Mouse (Mus musculus) retina, embryonic 14.5 days (tissue): ENCODE results near the gene Clip4.

Experiments used
- DNase-seq: peaks from one replicate; pipeline ENCODE4 v3.0.0-alpha.2; 2015; ENCODE audit warnings: low spot score

The Clip4 gene

DNA sequence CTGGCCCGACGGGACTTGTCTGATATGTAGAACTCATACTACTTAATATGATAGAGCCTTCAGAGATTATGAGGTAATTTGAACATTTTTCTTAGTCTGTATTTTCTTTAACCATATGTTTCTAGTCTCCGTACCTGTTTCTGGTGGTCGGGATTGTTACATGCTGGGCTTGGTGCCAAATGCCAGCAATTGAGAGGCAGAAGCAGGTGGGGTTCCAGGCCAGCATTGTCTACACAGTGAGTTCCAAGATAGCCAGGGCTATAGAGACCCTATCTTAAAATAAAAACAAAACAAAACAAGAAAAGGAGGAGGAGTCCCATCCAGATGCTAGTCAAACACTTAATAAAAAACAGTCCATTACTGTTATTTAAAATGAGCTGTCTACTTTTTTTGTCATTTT lies 23.3 kb downstream of the Clip4 start:
- DNase-seq, result no peak

DNA sequence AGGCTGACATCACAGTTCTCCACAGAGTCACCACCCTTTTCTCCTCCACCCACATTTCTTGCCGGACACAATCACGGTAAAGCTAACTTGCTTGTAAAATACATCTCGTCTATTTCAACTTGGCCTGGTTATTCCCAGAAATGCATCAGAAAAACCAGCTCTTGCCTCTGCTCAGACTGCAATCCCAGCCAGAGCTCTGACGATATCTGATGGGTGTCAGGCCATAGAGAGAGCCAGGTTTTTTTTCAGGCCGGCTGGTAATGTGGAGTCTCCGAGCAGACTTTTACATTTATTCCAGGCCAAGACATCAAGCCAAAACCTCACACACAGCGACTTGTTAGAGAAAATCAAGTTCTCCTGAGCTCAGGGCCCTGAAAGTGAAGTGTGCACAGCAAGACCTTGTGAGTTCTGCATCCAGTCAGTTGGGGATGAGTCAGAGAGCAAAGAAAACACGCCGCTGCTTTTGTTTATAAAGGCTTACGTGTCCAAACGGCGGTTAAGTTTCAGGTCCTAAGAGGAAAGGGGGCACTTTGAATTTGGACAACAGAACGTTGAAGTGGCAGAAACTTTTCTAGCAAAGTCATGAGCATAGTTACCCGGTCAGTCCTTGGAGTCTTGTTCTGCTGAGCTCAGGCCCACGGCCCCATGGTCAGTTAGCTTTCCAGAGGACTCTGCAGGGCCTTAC lies 27.4 kb downstream of the Clip4 start:
- no peak for DNase-seq

DNA sequence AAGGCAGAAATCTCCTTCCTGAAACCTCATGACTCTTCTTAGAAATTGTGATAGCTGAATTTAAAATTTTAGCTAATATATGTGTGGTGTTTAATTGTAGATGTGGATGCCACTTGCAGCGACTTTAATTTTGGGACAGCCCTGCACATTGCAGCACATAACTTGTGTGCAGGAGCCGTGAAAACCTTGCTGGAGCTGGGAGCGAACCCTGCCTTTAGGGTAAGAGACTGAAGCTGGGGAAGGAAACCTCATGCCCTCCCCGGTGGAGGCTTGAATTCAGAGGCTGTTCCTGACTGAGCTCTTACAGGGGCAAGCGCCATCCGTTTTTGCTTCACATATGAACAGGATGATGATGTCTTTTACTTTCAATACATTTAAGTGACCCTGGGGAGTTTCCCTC lies 35.2 kb downstream of the Clip4 start:
- DNase-seq, result no peak

DNA sequence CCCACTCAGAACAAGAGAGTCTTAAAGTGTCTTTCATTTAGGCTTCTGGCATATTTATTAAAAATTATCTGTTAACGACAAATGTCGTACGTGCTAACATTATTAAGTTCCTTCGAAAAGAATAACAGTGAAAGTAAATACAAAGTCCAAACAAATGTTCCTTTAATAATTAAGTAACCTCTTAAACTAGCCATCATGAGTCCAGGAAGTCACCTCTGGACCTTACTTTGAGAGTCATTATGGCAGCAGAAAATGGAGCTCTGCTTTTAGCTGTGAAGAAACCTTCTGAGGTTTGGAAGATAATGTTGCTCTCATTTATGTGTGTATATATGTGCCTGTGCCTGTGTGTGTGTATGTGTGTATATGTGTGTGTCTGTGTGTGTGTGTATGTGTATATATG lies 35.6 kb downstream of the Clip4 start:
- no peak for DNase-seq

DNA sequence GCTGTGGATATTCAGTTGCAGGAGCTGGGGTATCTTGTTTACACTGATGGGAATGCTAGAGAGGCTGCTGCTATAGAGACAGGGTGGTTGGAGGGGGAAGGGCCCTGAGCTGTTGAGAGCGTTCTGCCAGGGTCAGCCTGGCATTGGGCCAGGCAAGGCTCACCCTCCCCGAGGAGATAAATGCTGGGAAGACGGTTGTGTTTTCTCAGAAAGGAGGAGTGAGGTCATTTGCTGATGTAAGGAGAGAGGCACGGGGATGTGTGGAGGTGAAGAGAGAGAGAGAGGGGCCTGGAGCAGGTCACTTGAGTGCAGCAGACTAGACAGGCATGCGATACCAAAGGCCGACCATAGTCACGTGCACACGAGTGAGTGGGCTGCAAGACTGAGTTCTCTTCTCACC lies 42.8 kb downstream of the Clip4 start:
- no peak for DNase-seq

DNA sequence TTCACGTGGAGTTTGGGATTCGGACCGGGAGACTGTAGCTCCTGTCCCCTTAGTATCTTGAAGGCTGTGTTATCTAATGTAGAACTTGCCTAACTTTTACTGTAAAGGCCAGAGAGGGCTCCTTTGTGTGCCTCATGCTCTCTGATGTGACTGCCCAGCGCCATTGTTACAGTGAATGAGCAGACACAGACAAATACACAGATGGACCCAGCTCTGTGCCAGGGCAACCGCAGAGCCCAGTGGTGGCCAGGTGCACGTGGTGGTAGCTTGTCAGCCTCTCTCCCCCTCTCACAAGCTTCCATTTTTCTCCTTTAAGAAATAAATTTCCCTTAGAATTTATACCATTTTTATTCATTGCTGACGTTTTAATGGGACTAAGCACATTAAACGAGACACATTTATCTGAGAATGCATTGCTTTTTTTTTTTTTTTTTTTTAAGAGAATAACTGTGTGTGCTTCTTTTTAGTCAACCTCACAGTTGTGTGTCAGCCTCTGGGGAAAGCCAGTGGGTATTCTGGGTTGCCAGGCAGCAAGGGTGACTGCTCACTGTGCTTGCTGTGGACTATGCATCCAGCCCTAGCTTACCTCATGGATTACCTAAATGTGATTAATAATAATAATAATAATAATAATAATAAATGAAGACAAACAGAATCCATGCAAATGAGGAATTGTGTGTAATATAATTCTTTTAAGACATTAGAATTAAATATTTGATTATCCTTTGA lies 48.0 kb downstream of the Clip4 start:
- no peak for DNase-seq

DNA sequence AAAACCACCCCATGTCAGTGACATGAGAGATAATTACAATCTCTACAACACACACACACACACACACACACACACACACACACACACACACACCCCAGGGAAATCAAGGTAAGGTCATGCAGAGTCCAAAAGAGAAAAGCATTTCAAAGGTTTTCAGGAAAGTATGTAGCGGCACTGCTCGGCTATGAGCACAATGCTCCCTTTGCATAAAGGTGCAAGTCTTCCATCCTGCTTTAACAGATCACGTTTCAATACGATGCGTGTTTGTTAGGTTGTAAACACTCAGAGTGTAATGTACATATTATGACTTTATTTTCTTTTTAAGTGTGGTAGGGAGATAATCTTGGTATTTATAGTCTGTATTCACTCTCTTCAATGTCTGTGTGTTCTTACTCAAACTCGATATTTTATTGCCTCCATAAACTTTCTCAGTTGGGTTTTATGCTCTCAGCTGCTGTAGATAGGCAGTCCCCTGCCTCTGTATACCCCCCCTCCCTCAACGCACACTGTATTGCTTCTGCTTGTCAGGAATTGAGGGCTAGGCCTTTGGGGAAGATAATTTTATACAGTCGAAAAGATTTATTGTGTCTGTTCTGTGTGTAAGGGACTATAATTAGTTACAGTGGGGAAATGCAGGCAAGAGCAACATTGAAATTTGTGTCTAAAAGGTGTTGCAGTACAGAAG lies 55.5 kb downstream of the Clip4 start:
- no peak for DNase-seq

DNA sequence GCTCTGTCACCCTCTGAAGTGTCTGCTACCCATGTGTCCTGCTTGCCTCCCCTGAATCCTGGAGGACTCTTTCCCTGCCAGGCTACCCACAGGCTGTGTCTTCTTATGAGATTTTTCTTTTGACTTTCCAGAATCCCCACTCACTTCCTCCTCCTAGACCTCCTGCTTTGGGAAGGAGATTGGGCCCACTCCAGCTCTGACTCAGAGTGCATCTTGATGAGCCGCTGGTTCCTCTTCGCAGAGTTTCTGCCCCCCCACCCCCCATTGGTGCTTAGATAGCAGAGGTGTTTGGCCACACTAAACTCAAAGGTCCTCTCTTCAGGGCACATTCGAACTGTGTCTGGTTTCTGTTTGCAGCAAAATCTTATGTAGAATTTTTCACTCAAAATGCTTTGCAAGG lies 58.3 kb downstream of the Clip4 start:
- no peak for DNase-seq

DNA sequence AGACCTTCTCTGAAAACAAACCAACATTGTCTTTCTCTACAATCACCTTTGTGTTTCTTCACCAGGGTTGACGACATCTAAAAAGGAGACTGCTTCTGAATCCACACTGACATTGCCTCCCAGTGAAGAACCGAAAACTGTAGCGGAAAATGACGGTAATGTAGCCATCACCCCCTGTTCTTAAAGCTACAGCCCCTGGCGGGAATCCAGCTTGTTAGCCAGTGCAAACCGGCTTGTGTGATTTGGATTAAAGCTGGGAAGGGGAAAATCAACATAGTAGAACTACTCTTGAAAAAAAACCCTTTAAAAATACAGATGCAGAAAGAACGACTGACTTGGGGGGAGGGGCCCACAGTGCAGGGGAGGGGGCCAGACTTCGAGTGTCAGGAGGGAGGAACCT lies 59.4 kb downstream of the Clip4 start:
- DNase-seq, result no peak

DNA sequence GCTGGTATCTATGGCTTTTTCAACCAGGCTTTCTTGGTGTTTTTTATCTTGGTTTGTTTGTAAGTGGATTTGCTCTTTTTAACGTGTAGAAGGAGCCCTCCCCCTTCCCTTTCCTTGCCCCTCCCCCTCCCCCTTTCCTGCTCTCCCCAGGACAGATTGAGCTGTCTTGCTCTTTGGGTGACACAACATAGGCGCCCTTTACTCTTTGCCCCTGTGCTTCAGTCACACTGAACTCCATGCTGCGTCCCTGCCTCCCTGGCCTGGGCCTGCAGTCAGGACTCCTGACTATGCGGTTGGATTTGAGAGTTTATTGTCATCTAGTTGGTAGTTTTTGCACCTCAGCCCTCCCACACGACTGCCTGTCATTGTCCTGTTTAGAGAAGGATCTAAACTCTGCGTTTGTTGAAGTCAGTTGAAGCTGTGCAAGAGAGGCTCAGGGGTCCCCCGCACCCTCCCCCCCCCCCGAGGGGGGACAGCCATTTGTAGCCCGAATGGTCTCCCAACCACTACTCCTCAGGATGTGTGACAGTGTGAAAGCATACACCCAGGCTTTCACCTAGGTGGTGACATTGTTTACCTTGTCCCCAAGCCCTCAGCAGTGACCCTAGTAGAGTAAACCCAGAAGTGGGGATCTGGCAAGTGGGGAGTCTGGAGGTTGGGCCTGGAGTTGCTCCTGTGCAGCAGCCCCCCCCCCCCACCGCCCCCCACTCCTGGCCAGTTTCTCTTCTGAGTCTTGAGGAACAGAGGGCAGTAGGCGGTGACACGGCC lies 60.6 kb downstream of the Clip4 start:
- DNase-seq, result no peak

DNA sequence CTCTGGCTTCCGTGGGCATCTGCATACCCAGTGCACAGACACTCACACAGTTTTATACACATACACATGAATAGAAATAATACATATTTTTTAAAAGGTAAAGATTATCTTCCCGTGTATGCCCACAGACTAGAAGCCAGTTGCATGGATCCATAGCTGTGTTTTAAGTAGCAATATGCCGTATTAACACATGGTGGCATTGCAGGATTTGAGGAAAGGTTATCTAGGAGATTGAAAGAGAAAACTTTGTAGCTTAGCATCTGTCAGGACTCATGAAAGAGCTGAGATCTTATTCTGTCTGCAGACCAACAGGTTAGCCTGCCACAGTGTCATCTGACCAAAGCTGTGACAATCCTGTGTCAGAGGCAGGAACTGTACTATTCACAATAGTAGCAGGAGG lies 63.7 kb downstream of the Clip4 start:
- peak; percentile 33 for DNase-seq

DNA sequence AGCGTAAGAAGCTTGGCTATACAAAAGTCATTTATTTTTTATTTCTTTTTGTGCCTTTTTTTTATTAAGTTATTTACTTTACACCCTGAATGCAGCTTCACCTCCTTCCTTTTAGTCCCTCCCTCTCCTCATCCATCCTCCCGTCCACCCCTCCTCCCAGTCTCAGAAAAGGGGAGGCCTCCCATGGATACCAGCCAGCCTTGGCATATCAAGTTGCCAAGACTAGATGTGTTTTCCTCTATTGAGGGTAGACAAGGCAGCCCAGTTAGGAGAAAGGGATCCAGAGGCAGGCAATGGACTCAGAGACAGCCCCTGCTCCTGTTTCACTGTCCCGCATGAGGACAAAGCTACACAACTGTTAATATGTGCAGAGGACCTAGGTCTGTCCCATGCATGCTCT lies 93.9 kb downstream of the Clip4 start:
- no peak for DNase-seq

DNA sequence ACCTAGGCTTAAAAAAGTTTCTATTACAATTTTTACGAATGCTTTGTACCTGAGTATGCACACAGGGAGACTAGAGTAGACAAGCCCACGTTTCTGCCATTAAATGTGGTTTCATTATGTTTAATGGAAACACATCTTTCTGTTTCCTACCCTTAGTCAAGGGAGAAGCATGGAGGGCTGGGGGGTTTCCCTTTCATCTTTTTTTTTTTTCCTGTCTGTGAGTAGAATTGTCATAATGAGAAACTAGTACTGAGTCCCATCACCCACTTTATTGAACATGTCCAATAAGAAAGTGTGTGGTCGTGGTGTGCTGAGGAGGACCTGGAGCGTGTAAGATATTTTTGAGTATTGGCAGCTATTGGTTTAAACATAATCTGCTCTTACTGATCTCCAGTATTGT lies 94.6 kb downstream of the Clip4 start:
- DNase-seq, result no peak

DNA sequence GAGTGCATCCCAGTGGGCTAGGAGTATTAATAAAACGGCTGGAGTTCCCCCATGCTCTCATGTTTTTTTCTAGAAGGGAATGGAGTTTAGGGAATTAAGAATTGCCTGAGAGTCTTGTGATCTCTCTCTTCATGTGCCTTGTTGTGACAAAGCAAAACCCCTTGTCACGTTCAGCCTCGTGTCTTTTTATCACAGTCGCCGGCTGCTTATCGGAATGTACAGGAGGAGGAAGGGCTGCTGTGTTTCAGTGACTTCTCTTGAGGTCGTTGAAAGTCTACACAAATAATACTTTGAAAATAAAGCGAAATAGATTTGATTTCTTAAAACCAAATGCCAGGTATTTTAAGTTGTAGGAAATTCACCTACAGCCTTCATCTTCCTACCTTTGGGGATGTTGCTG lies 95.8 kb downstream of the Clip4 start:
- DNase-seq, result no peak

DNA sequence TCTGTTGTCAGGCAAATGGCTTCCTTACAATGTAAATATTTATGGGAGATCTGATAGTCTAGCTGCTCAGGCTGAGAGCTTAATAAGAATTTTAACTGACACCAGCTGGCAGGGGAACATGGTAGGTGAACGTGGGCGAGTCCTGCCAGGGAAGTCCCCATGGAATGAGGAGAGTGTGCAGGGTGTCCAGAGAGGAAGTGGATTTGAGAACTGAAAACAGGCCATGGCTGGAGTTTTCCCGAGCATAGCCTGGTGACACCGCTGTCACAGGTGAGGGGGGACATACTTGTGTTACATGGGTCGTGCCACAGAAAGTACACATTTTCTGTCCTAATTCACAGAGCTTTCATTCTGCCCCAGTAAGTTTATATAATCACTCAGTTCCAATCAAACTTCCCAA lies 97.2 kb downstream of the Clip4 start:
- DNase-seq, result no peak

DNA sequence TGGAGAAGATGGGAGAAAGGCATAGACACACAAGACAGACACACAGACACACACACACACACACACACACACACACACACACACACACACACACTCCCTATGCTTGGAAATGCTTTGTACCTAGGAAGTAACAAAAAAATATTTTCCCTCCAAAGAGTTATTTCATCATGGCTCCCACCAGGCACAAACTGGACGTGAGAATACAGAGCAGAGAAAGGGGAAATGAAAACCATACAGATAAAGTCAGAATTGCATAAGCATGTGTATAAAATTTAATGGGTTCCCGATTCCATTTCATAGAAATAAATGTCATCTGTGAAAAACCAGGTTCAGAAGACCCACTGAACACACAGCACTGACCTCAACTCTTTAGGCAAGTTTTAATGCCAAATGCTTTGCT lies 99.6 kb downstream of the Clip4 start:
- DNase-seq, result no peak

DNA sequence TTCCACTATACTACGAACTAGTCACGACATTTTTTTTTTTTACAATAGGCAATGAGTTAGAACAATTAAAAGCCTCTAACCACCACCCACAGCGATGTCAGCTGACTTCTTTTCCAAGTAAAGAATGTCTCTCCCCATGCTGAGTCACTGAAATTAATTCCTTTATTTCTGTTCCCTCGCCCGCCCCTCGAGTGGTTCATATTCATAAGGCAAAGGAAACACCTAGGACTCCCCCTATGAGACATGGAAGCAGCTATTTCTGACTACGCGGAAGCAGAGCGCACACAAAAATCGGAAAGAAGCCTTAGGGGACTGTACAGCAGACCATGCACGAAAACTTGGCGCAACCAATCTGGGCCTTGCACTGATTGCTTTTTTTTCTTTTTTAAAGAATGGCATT lies 100.6 kb downstream of the Clip4 start:
- DNase-seq, result no peak

DNA sequence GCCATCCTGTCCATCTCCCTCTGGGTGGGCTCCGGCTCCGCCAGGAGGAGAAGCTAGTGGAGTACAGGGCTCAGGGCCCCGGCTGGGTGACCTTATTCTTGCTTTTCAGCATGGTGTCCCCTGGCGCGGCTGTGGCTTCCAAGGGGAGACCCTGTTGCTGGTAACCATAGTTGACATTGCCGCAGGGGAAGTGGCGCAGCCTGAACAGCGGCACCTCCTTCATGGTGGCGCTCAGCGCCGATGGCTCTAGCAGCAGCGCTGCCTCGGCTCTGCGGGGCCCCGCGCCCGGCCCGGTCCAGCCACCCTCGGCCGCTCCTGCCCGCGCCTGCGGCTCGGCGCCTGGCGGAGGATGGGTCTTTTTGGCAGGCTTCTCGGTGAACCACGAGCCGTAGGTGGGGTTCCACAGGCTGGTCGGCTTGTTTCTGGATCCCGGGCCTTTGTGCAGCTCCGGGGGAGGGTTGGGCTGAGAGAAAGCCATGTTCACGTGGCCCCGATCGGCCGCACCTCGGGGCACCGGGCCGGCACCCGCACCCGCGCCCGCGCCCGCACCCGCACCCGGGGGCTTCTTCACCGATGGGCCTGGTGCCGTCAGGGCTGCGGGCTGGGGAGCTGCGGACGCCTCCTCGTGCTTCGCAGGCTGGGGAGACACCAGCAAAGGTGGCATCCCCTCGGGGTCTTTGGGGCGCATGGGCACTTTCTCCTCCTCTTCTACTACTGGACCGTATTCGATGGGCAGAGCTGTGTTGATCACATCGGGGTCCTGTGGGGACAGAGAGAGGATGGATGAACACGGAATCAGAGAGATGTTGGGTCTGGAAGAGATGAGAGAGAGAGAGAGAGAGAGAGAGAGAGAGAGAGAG lies 101.3 kb downstream of the Clip4 start:
- peak; percentile 68 for DNase-seq

DNA sequence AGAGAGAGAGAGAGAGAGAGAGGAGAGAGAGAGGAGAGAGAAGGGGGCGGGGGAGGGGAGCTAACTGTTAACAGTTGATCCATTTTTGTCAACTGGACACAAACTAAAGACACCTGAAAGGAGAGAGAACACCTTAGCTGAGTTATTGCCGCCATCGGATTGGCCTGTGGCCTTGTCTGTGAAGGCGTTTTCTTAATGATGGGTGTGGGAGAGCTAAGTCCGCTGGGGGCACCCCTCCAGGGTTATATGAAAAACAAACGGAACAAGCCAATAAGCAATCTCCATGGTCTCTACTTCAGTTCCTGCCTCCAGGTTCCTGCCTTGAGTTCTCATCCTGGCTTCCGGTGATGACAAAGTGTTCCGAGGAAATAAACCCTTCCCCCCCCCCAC lies 102.0 kb downstream of the Clip4 start:
- DNase-seq, result no peak

DNA sequence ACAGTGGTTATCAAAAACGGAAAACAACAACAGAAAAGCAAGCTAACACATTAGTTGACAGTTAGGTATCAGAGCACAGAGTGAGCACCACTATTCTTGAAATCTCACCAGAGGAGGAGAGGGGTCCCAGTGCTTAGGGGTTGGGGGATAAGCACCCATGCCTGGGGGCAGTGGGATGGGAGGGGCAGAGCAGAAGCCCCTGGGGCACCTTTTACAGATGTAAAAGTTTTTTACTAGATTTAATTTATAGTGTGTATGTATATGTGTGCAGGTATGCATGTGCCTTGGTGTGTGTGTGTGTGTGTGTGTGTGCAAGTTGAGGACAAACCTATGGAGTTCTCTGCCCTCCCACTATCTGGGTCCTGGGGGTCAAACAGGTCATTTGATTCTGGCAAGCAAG lies 102.4 kb downstream of the Clip4 start:
- DNase-seq, result no peak

DNA sequence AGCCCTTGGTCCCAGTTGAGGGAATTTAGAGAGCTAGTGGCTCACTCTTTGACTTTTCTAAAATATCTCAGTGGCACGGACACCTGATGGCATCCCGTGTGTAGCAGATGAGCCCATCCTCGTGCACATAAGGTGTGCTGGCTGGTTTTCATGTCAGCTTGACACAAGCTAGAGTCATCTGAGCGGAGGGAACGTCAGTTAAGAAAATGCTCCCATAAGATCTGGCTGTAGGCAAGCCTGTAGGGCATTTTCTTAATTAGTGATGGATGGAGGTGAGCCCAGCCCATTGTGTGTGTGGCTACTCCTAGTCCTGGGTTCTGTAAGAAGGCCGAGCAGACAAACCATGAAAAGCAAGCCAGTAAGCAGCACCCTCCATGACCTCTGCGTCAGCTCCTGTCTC lies 103.7 kb downstream of the Clip4 start:
- no peak for DNase-seq

DNA sequence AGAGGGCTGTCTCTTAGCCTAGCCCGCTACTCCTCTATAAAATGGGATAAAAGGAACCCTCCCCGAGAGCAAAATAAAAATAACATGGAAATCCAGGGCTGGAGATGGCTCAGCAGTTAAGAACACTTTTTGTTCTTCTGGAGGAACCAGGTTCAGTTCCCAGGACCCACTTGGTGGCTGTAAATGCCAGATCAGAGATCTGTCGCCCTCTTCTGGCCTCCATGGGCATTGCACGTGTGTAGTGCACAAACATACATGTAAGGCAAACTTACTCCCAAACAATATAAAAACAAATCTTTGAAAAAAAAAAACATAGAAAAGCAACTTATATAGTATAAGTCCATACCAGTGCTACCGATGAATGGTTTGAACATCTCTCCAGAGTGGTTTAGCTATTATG lies 104.7 kb downstream of the Clip4 start:
- DNase-seq, result peak; percentile 53
